ENCODE assay signal across 27 mouse cellular contexts in genomic region chr6:48894938-48895818, GRCm38 (mm10). TPM values are rescaled to one million over a fixed set of nuclear protein-coding genes. Genes with fewer than 3 reads are reported as not detected.
DNase-seq lines count a peak whose midpoint lies in the region; TF ChIP-seq lines count a peak whose summit lies in the region.
"Had no signal": no experiment of that assay in that cellular context is flagged by ENCODE, and none has a peak within 500 bp of the region (broad histone marks: within the 10 kb centered on the region; RNA-seq: fewer than 3 reads in every experiment).

No protein-coding gene starts in this region.

- TF ChIP-seq CTCF in kidney, adult 2 months (conservative IDR thresholded peaks at IDR 0.05; ENCODE audit: insufficient read depth, insufficient read length, low read depth, low read length), result no peak

- peaks cover 9% of the 10 kb centered on the region; the same call in 1 of the 2 replicates for H3K36me3 ChIP-seq in kidney, adult 2 months (ENCODE audit: control insufficient read depth, insufficient read depth, low read length)
- H3K36me3 ChIP-seq in limb, embryonic 10.5 days, result no peaks in the 10 kb centered on the region
- H3K36me3 ChIP-seq in midbrain, embryonic 10.5 days, result no peaks in the 10 kb centered on the region
- H3K36me3 ChIP-seq: embryonic facial prominence, embryonic 12.5 days; hindbrain, embryonic 13.5 days; liver, embryonic 15.5 days; lung, embryonic 15.5 days had no signal

- no peaks in the 10 kb centered on the region for H3K9me3 ChIP-seq in limb, embryonic 10.5 days (replicated peaks)
- peaks cover 6% of the 10 kb centered on the region; the same call in 1 of the 2 replicates for H3K9me3 ChIP-seq in midbrain, embryonic 10.5 days (replicated peaks)
- H3K9me3 ChIP-seq: embryonic facial prominence, embryonic 12.5 days; liver, embryonic 15.5 days; lung, embryonic 15.5 days had no signal

- DNase-seq in kidney, adult 2 months, result peak; percentile 56
- DNase-seq in kidney, adult 11 months, result no peak
- peak; percentile 31 for DNase-seq in testis, postnatal 10 days (ENCODE audit: low spot score)
- no peak for DNase-seq in testis, postnatal 14 days (ENCODE audit: low spot score)
- DNase-seq in limb, embryonic 10.5 days (ENCODE audit: low spot score), result peak; percentile 19
- no peak for DNase-seq in midbrain, embryonic 10.5 days (ENCODE audit: low spot score)
- no peak for DNase-seq in B cell, adult 2 months
- DNase-seq: adrenal gland, postnatal 25 days; cerebellum, adult 11-12 months; cerebellum, adult 9-11 months; embryo, embryonic 11 days; heart, postnatal 36 days; layer of hippocampus, adult 9-11 months; right cerebral cortex, adult 18-20 months; thymus, postnatal 4 days had no signal

- H3K27me3 ChIP-seq in kidney, adult 2 months (replicated peaks; ENCODE audit: control insufficient read depth, insufficient read depth, low read length), result no peaks in the 10 kb centered on the region
- no peaks in the 10 kb centered on the region for H3K27me3 ChIP-seq in limb, embryonic 10.5 days (ENCODE audit: low read depth, poor library complexity, severe bottlenecking)
- no peaks in the 10 kb centered on the region for H3K27me3 ChIP-seq in midbrain, embryonic 10.5 days (ENCODE audit: low read depth, poor library complexity, severe bottlenecking)
- H3K27me3 ChIP-seq: embryonic facial prominence, embryonic 12.5 days; hindbrain, embryonic 13.5 days; liver, embryonic 15.5 days; lung, embryonic 15.5 days had no signal

- H3K27ac ChIP-seq in kidney, adult 2 months (ENCODE audit: insufficient read depth, low read depth, low read length), result peak overlapping the region; percentile 93
- H3K27ac ChIP-seq in limb, embryonic 10.5 days, result no peak overlapping the region
- no peak overlapping the region for H3K27ac ChIP-seq in midbrain, embryonic 10.5 days (replicated peaks)
- H3K27ac ChIP-seq: embryonic facial prominence, embryonic 12.5 days; hindbrain, embryonic 13.5 days; liver, embryonic 15.5 days; lung, embryonic 15.5 days; stomach, postnatal 0 days had no signal

- no peak overlapping the region for H3K4me3 ChIP-seq in kidney, adult 2 months (ENCODE audit: insufficient read depth, low read depth, low read length)
- no peak overlapping the region for H3K4me3 ChIP-seq in limb, embryonic 10.5 days
- no peak overlapping the region for H3K4me3 ChIP-seq in midbrain, embryonic 10.5 days
- H3K4me3 ChIP-seq: embryonic facial prominence, embryonic 12.5 days; hindbrain, embryonic 13.5 days; liver, embryonic 15.5 days; lung, embryonic 15.5 days had no signal

- no peak for TF ChIP-seq POLR2A in kidney, adult 2 months (IDR thresholded peaks at IDR 0.05; ENCODE audit: low read depth, low read length)

- 46% methylated on average over 8 of the region's 8 CpGs for WGBS in kidney, adult 2 months
- WGBS in limb, embryonic 10.5 days, result 90% methylated on average over 8 of the region's 8 CpGs
- WGBS in midbrain, embryonic 10.5 days, result 87% methylated on average over 8 of the region's 8 CpGs

- peaks cover 24% of the 10 kb centered on the region for H3K4me1 ChIP-seq in kidney, adult 2 months (ENCODE audit: control insufficient read depth, insufficient read depth, low read length)
- H3K4me1 ChIP-seq in limb, embryonic 10.5 days, result no peaks in the 10 kb centered on the region
- no peaks in the 10 kb centered on the region for H3K4me1 ChIP-seq in midbrain, embryonic 10.5 days
- H3K4me1 ChIP-seq: embryonic facial prominence, embryonic 12.5 days; hindbrain, embryonic 13.5 days; liver, embryonic 15.5 days; lung, embryonic 15.5 days had no signal

RNA-seq across cellular contexts. Expression of gene Aoc1, which starts 22.5 kb away (rescaled TPM):
- 7.3 and 7.7 TPM in 2 replicates for polyA plus RNA-seq in kidney, adult 2 months (2012; rRNA removed)
- polyA plus RNA-seq in limb, embryonic 10.5 days (2016; fragmentation: Nextera tagmentation; extraction: Ambion mirVana), result not detected in 2 replicates
- not detected in 2 replicates for polyA plus RNA-seq in midbrain, embryonic 10.5 days (2016; fragmentation: Nextera tagmentation; extraction: Ambion mirVana)
- polyA plus RNA-seq: embryonic facial prominence, embryonic 12.5 days; forebrain, embryonic 14.5 days; hindbrain, embryonic 13.5 days; limb, embryonic 11.5 days; liver, embryonic 15.5 days; midbrain, embryonic 11.5 days; midbrain, embryonic 16.5 days; neural tube, embryonic 11.5 days; stomach, postnatal 0 days had no signal

RNA-seq across cellular contexts. Expression of gene 1600015I10Rik, which starts 34.5 kb away (rescaled TPM):
- polyA plus RNA-seq in kidney, adult 2 months (2012; rRNA removed), result not detected in 2 replicates
- polyA plus RNA-seq in limb, embryonic 10.5 days (2016; fragmentation: Nextera tagmentation; extraction: Ambion mirVana), result not detected in 2 replicates
- polyA plus RNA-seq in midbrain, embryonic 10.5 days (2016; fragmentation: Nextera tagmentation; extraction: Ambion mirVana), result not detected in 2 replicates
- polyA plus RNA-seq: embryonic facial prominence, embryonic 12.5 days; forebrain, embryonic 14.5 days; heart, embryonic 16.5 days; hindbrain, embryonic 13.5 days; limb, embryonic 11.5 days; liver, embryonic 15.5 days; lung, embryonic 15.5 days; midbrain, embryonic 11.5 days; midbrain, embryonic 16.5 days; neural tube, embryonic 11.5 days; spleen, adult 2 months; stomach, postnatal 0 days had no signal

RNA-seq across cellular contexts. Expression of gene Tmem176b, which starts 53.9 kb away (rescaled TPM):
- 1,386 and 1,411 TPM in 2 replicates for polyA plus RNA-seq in kidney, adult 2 months (2012; rRNA removed)
- polyA plus RNA-seq in limb, embryonic 10.5 days (2016; fragmentation: Nextera tagmentation; extraction: Ambion mirVana), result 34.0 and 57.7 TPM in 2 replicates
- 24.0 and 46.1 TPM in 2 replicates for polyA plus RNA-seq in midbrain, embryonic 10.5 days (2016; fragmentation: Nextera tagmentation; extraction: Ambion mirVana)

RNA-seq across cellular contexts. Expression of gene Tmem176a, which starts 54.5 kb away (rescaled TPM):
- polyA plus RNA-seq in kidney, adult 2 months (2012; rRNA removed), result 509 and 544 TPM in 2 replicates
- 18.0 and 29.0 TPM in 2 replicates for polyA plus RNA-seq in limb, embryonic 10.5 days (2016; fragmentation: Nextera tagmentation; extraction: Ambion mirVana)
- polyA plus RNA-seq in midbrain, embryonic 10.5 days (2016; fragmentation: Nextera tagmentation; extraction: Ambion mirVana), result 10.9 and 14.4 TPM in 2 replicates

Comparison
In these comparisons a context has a peak if more than half of its experiments do, and no peak if none do; other contexts are left out.
1. DNase-seq: peak in kidney, adult 2 months (single experiment), testis, postnatal 10 days (single experiment) and limb, embryonic 10.5 days (single experiment); none in kidney, adult 11 months (single experiment), testis, postnatal 14 days (single experiment), midbrain, embryonic 10.5 days (single experiment) and B cell, adult 2 months (0 of 2).
2. RNA of gene Tmem176b, which starts 53.9 kb away (polyA plus RNA-seq): 1,386 to 1,411 TPM in kidney, adult 2 months; 34.0 to 57.7 TPM in limb, embryonic 10.5 days and 24.0 to 46.1 TPM in midbrain, embryonic 10.5 days; every median in the first group is over 10 times any median in the second.